Mouse (Mus musculus) common myeloid progenitor, adult 5-6 weeks (primary cell): ENCODE results near the gene Gm5726. TPM values are rescaled to one million over a fixed set of nuclear protein-coding genes. Genes with fewer than 3 reads are reported as not detected.
"Not testable (repeated sequence)": the region's sequence is repeated elsewhere in the genome, so short reads cannot be mapped to it uniquely, and the experiment has no call there.

Experiments used
- ATAC-seq: replicated peaks from 2 replicates; pipeline ENCODE4 v1.8.0; 2016; ENCODE audit warnings: low read depth, mild to moderate bottlenecking, moderate TSS enrichment, inconsistent platforms; ENCODE audit not compliant: poor library complexity, severe bottlenecking
- total RNA-seq: library from RNA; stranded (forward); fragments of 200-1000, 187-1606 nt; gene quantifications from 2 replicates; pipeline ENCODE4 v1.2.3, GENCODE M21; 2017

Gm5726 gene
- not detected in 2 replicates for total RNA-seq

DNA sequence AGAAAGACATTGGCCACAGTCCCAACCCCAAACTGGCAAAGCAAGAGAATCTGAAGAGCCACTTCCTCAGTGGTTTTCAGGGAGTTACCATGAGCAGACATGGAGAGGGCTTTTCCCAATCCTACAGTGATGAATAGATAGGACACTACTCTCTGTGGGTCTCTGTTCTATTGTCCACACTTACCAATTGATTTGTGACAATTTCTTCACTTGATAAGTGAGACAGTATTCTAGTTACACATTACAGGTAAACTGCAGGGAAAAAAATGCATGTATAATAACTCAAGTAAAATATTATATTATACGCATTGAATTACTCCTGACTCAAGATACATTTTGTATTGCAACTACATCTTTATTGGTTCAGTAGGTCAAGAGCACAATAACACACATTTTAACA is at the start of gene Gm5726:
TSS of gene Gm5726 (minus strand) at position 101 of the 400 bp plus-strand sequence.
- ATAC-seq: not testable (repeated sequence)

DNA sequence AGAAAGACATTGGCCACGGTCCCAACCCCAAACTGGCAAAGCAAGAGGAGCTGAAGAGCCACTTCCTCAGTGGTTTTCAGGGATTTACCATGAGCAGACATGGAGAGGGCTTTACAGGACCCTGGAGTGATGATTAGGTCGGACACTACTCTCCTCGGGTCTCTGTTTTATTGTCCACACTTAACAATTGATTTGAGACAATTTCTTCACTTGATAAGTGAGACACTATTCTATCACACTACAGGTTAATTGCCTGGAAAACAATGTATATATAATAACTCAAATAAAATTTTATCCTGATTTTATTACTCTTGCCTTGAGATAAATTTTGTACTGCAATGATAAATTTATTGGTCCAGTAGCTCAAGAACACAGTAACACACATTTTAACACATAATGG is 30.6 kb upstream of the Gm5726 start, which contains the start of gene Gm4141:
TSS of gene Gm4141 (minus strand) at position 101 of the 400 bp plus-strand sequence.
- ATAC-seq: not testable (repeated sequence)

DNA sequence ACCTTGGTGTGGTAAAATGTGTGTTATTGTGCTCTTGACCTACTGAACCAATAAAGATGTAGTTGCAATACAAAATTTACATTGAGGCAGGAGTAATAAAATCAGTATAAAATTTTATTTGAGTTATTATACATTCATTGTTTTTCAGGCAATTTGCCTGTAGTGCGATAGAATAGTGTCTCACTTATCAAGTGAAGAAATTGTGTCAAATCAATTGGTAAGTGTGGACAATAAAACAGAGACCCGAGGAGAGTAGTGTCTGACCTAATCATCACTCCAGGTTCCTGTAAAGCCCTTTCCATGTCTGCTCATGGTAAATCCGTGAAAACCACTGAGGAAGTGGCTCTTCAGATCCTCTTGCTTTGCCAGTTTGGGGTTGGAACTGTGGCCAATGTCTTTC is 12.0 kb downstream of the Gm5726 start, which contains the start of gene Vmn1r104:
TSS of gene Vmn1r104 (plus strand) at position 301 of the 400 bp plus-strand sequence.
- not testable (repeated sequence) for ATAC-seq

- ATAC-seq: not testable (repeated sequence)
These were observed 35.1 kb downstream of the Gm5726 start, which contains the start of gene Vmn1r103 for GRCm38 (mm10) chr7:20510434-20510833. Gene Vmn1r103, minus strand, starts transcription at chr7:20510534.

Other genes with a start within 250 kb of the Gm5726 start
- gene Gm4133, start 211.7 kb downstream of the Gm5726 start, total RNA-seq: not detected in 2 replicates
- not detected in 2 replicates for gene Gm5728, start 170.3 kb downstream of the Gm5726 start, total RNA-seq
- gene Vmn1r100, start 127.8 kb downstream of the Gm5726 start, total RNA-seq: not detected in 2 replicates
- not detected in 2 replicates for gene Vmn1r101, start 103.2 kb downstream of the Gm5726 start, total RNA-seq
- not detected in 2 replicates for gene Gm10670, start 70.8 kb downstream of the Gm5726 start, total RNA-seq
- gene Vmn1r103, start 35.2 kb downstream of the Gm5726 start, total RNA-seq: not detected in 2 replicates
- not detected in 2 replicates for gene Vmn1r104, start 11.9 kb downstream of the Gm5726 start, total RNA-seq
- gene Gm4141, start 30.5 kb upstream of the Gm5726 start, total RNA-seq: not detected in 2 replicates
- not detected in 2 replicates for gene Gm4513, start 53.3 kb upstream of the Gm5726 start, total RNA-seq
- not detected in 2 replicates for gene Vmn1r107, start 123.2 kb upstream of the Gm5726 start, total RNA-seq
- gene Vmn1r111, start 157.5 kb upstream of the Gm5726 start, total RNA-seq: not detected in 2 replicates
- not detected in 2 replicates for gene Gm10668, start 184.9 kb upstream of the Gm5726 start, total RNA-seq
- gene Vmn1r112, start 225.4 kb upstream of the Gm5726 start, total RNA-seq: not detected in 2 replicates
- gene Vmn1r113, start 241.5 kb upstream of the Gm5726 start, total RNA-seq: not detected in 2 replicates